Mouse (Mus musculus): ENCODE measurements around the gene Zfp985. TPM values are rescaled to one million over a fixed set of nuclear protein-coding genes. Genes with fewer than 3 reads are reported as not detected.
"Not testable (repeated sequence)": the region's sequence is repeated elsewhere in the genome, so short reads cannot be mapped to it uniquely, and the experiment has no call there.

Gene Zfp985
- total RNA-seq, 1 experiment = 45.4 TPM

- H3K4me3 ChIP-seq (ENCODE audit: insufficient read depth in 1 of 2, low read depth in 1 of 2, low read length in 2 of 2, poor library complexity in 1 of 2, severe bottlenecking in 1 of 2); H3K9ac ChIP-seq (ENCODE audit: insufficient read depth, low read depth, low read length, poor library complexity, severe bottlenecking); H3K4me1 ChIP-seq (ENCODE audit: control insufficient read depth in 2 of 2, insufficient read depth in 2 of 2, low read length in 2 of 2, poor library complexity in 1 of 2); in situ Hi-C loops (cut with MboI; ENCODE audit: low sequenced_read_pairs in 2 of 2, unreplicated experiment in 2 of 2); H3K36me3 ChIP-seq (ENCODE audit: control insufficient read depth, insufficient read depth, low read length, poor library complexity, severe bottlenecking); DNase-seq (ENCODE audit: low read depth, low spot score); H3K9me3 ChIP-seq (ENCODE audit: control insufficient read depth, insufficient read depth, low read depth, low read length): not testable (repeated sequence)
- H3K27ac ChIP-seq (ENCODE audit: insufficient read depth, low read depth, low read length, poor library complexity, severe bottlenecking) = peak overlapping the region; percentile 70; the same call in 1 of the 2 replicates
Observed at GRCm38 (mm10) chr4:147558011-147558410, 4.9 kb downstream of the Zfp985 start.

DNA sequence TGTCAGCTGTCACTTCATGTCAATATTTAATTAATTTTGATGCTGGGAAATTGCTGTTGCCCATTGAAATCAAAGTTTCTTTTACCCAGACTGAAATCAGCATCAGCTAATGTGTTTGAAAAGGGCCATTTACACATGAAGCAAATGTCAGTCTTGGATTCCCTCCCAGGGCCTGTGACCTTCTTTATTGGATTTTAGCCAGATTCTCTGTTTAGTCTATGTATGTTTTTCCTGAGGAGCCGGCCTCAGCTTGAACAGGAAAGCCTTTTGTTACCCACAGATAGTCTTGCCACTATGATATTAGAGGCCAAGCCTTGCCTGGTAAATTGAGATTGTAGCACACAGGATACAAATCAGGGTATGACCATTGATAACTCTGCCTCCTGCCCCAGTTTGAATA lies 6.0 kb downstream of the Zfp985 start:
- DNase-seq (ENCODE audit: low read depth, low spot score); in situ Hi-C loops (cut with MboI; ENCODE audit: low sequenced_read_pairs in 2 of 2, unreplicated experiment in 2 of 2); H3K9me3 ChIP-seq (ENCODE audit: control insufficient read depth, insufficient read depth, low read depth, low read length); H3K9ac ChIP-seq (ENCODE audit: insufficient read depth, low read depth, low read length, poor library complexity, severe bottlenecking); H3K4me3 ChIP-seq (ENCODE audit: insufficient read depth in 1 of 2, low read depth in 1 of 2, low read length in 2 of 2, poor library complexity in 1 of 2, severe bottlenecking in 1 of 2); H3K36me3 ChIP-seq (ENCODE audit: control insufficient read depth, insufficient read depth, low read length, poor library complexity, severe bottlenecking); H3K4me1 ChIP-seq (ENCODE audit: control insufficient read depth in 2 of 2, insufficient read depth in 2 of 2, low read length in 2 of 2, poor library complexity in 1 of 2): not testable (repeated sequence)
- peak overlapping the region; percentile 6; the same call in 1 of the 2 replicates for H3K27ac ChIP-seq (ENCODE audit: insufficient read depth, low read depth, low read length, poor library complexity, severe bottlenecking)

GRCm38 (mm10) chr4:147565426-147566220 lies 12.5 kb downstream of the Zfp985 start:
- DNase-seq (ENCODE audit: low read depth, low spot score) = no peak

DNA sequence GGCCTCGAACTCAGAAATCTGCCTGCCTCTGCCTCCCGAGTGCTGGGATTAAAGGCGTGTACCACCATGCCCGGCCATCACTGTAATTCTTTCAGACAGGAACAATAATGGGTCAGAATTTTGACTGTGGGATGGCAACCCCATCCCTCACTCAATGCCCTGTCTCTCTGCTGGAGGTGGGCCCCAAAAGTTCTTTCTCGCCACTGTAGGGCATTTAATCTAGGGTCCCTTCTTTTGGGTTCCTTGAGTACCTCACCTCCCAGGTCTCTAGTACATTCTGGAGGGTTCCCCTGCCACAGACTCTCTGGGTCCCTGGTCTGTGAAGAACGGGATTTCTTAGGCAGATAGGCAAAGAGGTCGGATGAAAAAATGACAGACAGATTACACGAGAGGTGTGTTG lies 18.1 kb downstream of the Zfp985 start:
- H3K4me3 ChIP-seq (ENCODE audit: insufficient read depth in 1 of 2, low read depth in 1 of 2, low read length in 2 of 2, poor library complexity in 1 of 2, severe bottlenecking in 1 of 2); H3K27ac ChIP-seq (ENCODE audit: insufficient read depth, low read depth, low read length, poor library complexity, severe bottlenecking); H3K36me3 ChIP-seq (ENCODE audit: control insufficient read depth, insufficient read depth, low read length, poor library complexity, severe bottlenecking); DNase-seq (ENCODE audit: low read depth, low spot score); in situ Hi-C loops (cut with MboI; ENCODE audit: low sequenced_read_pairs in 2 of 2, unreplicated experiment in 2 of 2); H3K9me3 ChIP-seq (ENCODE audit: control insufficient read depth, insufficient read depth, low read depth, low read length); H3K9ac ChIP-seq (ENCODE audit: insufficient read depth, low read depth, low read length, poor library complexity, severe bottlenecking); H3K4me1 ChIP-seq (ENCODE audit: control insufficient read depth in 2 of 2, insufficient read depth in 2 of 2, low read length in 2 of 2, poor library complexity in 1 of 2): not testable (repeated sequence)

More at GRCm38 (mm10) chr4:147565426-147566220, 12.5 kb downstream of the Zfp985 start:
- Histone ChIP-seq H3K9ac (ENCODE audit: insufficient read depth, low read depth, low read length, poor library complexity, severe bottlenecking) (no peak overlapping the region), H3K27ac (ENCODE audit: insufficient read depth, low read depth, low read length, poor library complexity, severe bottlenecking) (no peak overlapping the region), H3K36me3 (ENCODE audit: control insufficient read depth, insufficient read depth, low read length, poor library complexity, severe bottlenecking) (peaks cover 4% of the 10 kb centered on the region), H3K9me3 (ENCODE audit: control insufficient read depth, insufficient read depth, low read depth, low read length) (no peaks in the 10 kb centered on the region), H3K4me1 (ENCODE audit: control insufficient read depth in 2 of 2, insufficient read depth in 2 of 2, low read length in 2 of 2, poor library complexity in 1 of 2) (no peaks in the 10 kb centered on the region), H3K4me3 (ENCODE audit: insufficient read depth in 1 of 2, low read depth in 1 of 2, low read length in 2 of 2, poor library complexity in 1 of 2, severe bottlenecking in 1 of 2) (no peak overlapping the region)
- TF ChIP-seq ZNF384 (IDR thresholded peaks at IDR 0.05; ENCODE audit: low read depth, low read length) (no peak), HCFC1 (IDR thresholded peaks at IDR 0.05; ENCODE audit: borderline replicate concordance, insufficient read depth, low read length) (no peak), CHD2 (IDR thresholded peaks at IDR 0.05; ENCODE audit: low read depth, low read length) (no peak), ZC3H11A (IDR thresholded peaks at IDR 0.05; ENCODE audit: borderline replicate concordance, low read depth, low read length) (no peak), MAFK (IDR thresholded peaks at IDR 0.05; ENCODE audit: insufficient read depth, low read depth, low read length) (no peak)
- in situ Hi-C loops (cut with MboI; ENCODE audit: low sequenced_read_pairs in 2 of 2, unreplicated experiment in 2 of 2) = no loop called here

DNA sequence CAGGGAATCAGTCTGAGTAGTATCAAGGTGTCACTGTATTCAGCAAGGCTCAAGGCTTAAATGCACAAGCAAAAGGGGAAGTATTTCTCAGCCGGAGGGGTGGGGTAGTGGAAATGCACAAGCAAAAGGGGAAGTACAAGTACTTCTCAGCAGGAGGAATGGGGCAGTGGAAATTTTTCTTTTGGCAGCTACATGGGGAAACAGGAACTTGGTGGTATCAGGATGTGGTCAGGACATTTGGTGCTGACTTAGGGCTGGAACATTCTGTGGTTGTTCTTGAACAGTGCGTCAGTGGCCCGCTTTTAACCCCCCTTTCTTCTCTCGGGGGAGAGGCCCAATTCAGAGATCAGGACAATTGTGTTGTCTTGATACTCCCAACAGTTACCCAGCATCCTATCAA lies 26.3 kb downstream of the Zfp985 start:
- DNase-seq (ENCODE audit: low read depth, low spot score); H3K27ac ChIP-seq (ENCODE audit: insufficient read depth, low read depth, low read length, poor library complexity, severe bottlenecking); H3K4me1 ChIP-seq (ENCODE audit: control insufficient read depth in 2 of 2, insufficient read depth in 2 of 2, low read length in 2 of 2, poor library complexity in 1 of 2); H3K9me3 ChIP-seq (ENCODE audit: control insufficient read depth, insufficient read depth, low read depth, low read length); H3K4me3 ChIP-seq (ENCODE audit: insufficient read depth in 1 of 2, low read depth in 1 of 2, low read length in 2 of 2, poor library complexity in 1 of 2, severe bottlenecking in 1 of 2); in situ Hi-C loops (cut with MboI; ENCODE audit: low sequenced_read_pairs in 2 of 2, unreplicated experiment in 2 of 2); H3K36me3 ChIP-seq (ENCODE audit: control insufficient read depth, insufficient read depth, low read length, poor library complexity, severe bottlenecking); H3K9ac ChIP-seq (ENCODE audit: insufficient read depth, low read depth, low read length, poor library complexity, severe bottlenecking): not testable (repeated sequence)

All from ES-E14 (cell line).